Mouse (Mus musculus) heart, postnatal 25 days (tissue): ENCODE measurements around the gene Cacna2d3. TPM values are rescaled to one million over a fixed set of nuclear protein-coding genes. Genes with fewer than 3 reads are reported as not detected.

Experiments
- DNase-seq: peaks from one replicate; pipeline ENCODE4 v3.0.0; 2022; ENCODE audit warnings: low spot score
- intact Hi-C: fragments of 180-260 bp; cut with DNase I; formaldehyde crosslinking; loops from one replicate; pipeline ENCODE4 v1.15.1; 2025
- total RNA-seq, 2 experiments: library from RNA; stranded (reverse); gene quantifications; 2 replicates each; pipeline ENCODE4 v1.2.3; 2021

Cacna2d3 gene
- total RNA-seq, 2 experiments from 2014 or later, result 0.31 to 0.60 TPM

- no peak for DNase-seq
- intact Hi-C loops, result no loop called here
Observed at GRCm38 (mm10) chr14:29502667-29503066, 219.0 kb downstream of the Cacna2d3 start.

- intact Hi-C loops, result no loop called here
- no peak for DNase-seq
Observed at GRCm38 (mm10) chr14:29498546-29499290, 222.9 kb downstream of the Cacna2d3 start.

GRCm38 (mm10) chr14:29496552-29496951 lies 225.1 kb downstream of the Cacna2d3 start:
- DNase-seq, result no peak

GRCm38 (mm10) chr14:29491786-29492185 lies 229.9 kb downstream of the Cacna2d3 start:
- DNase-seq, result no peak
- intact Hi-C loops, result no loop called here

More at GRCm38 (mm10) chr14:29496552-29496951, 225.1 kb downstream of the Cacna2d3 start:
- intact Hi-C loops, result no loop called here

GRCm38 (mm10) chr14:29485416-29485815 lies 236.2 kb downstream of the Cacna2d3 start:
- intact Hi-C loops, result no loop called here
- DNase-seq, result no peak

GRCm38 (mm10) chr14:29478403-29478983 lies 243.2 kb downstream of the Cacna2d3 start:
- no peak for DNase-seq
- intact Hi-C loops, result no loop called here

GRCm38 (mm10) chr14:29464277-29464676 lies 257.4 kb downstream of the Cacna2d3 start:
- DNase-seq, result no peak

GRCm38 (mm10) chr14:29449203-29449602 lies 272.5 kb downstream of the Cacna2d3 start:
- DNase-seq, result no peak
- intact Hi-C loops, result loop anchor here (10.0 kb wide), 2 partner anchors 496 to 1354 kb away; no protein-coding TSS in a partner anchor

More at GRCm38 (mm10) chr14:29464277-29464676, 257.4 kb downstream of the Cacna2d3 start:
- intact Hi-C loops, result no loop called here

- intact Hi-C loops, result loop anchor here (2.0 to 10.0 kb wide), 4 partner anchors 319 to 1636 kb away; no protein-coding TSS in a partner anchor
- DNase-seq, result no peak
Observed at GRCm38 (mm10) chr14:29443091-29444026, 278.3 kb downstream of the Cacna2d3 start.

- no peak for DNase-seq
- intact Hi-C loops, result loop anchor here (2.0 to 10.0 kb wide), 4 partner anchors 318 to 1635 kb away; no protein-coding TSS in a partner anchor
Observed at GRCm38 (mm10) chr14:29442476-29442875, 279.2 kb downstream of the Cacna2d3 start.

GRCm38 (mm10) chr14:29438666-29439065 lies 283.0 kb downstream of the Cacna2d3 start:
- intact Hi-C loops, result no loop called here
- no peak for DNase-seq

- DNase-seq, result no peak
- intact Hi-C loops, result no loop called here
Observed at GRCm38 (mm10) chr14:29438251-29438650, 283.4 kb downstream of the Cacna2d3 start.

- DNase-seq, result no peak
- intact Hi-C loops, result no loop called here
Observed at GRCm38 (mm10) chr14:29435203-29435602, 286.5 kb downstream of the Cacna2d3 start.

- no peak for DNase-seq
- intact Hi-C loops, result no loop called here
Observed at GRCm38 (mm10) chr14:29433716-29434115, 287.9 kb downstream of the Cacna2d3 start.

- no peak for DNase-seq
- intact Hi-C loops, result no loop called here
Observed at GRCm38 (mm10) chr14:29433076-29433714, 288.5 kb downstream of the Cacna2d3 start.

- intact Hi-C loops, result no loop called here
- DNase-seq, result no peak
Observed at GRCm38 (mm10) chr14:29429788-29430187, 291.9 kb downstream of the Cacna2d3 start.

- no peak for DNase-seq
- intact Hi-C loops, result no loop called here
Observed at GRCm38 (mm10) chr14:29425666-29426065, 296.0 kb downstream of the Cacna2d3 start.

- intact Hi-C loops, result no loop called here
- no peak for DNase-seq
Observed at GRCm38 (mm10) chr14:29425208-29425607, 296.5 kb downstream of the Cacna2d3 start.

GRCm38 (mm10) chr14:29405878-29406165 lies 315.8 kb downstream of the Cacna2d3 start:
- DNase-seq, result no peak
- intact Hi-C loops, result no loop called here
